Mouse (Mus musculus): ENCODE results near the gene Neb. TPM values are rescaled to one million over a fixed set of nuclear protein-coding genes. Genes with fewer than 3 reads are reported as not detected.

The Neb gene
- total RNA-seq, 2 experiments from 2014 or later = 3.1 to 5.1 TPM

- no peak for DNase-seq (ENCODE audit: low spot score in 2 of 2)
Measured at GRCm38 (mm10) chr2:52314922-52315730, 63.1 kb downstream of the Neb start.

GRCm38 (mm10) chr2:52310757-52311156, 67.5 kb downstream of the Neb start:
- DNase-seq (ENCODE audit: low spot score in 2 of 2) = peak in 1 of 2 experiments; percentile 6

- DNase-seq (ENCODE audit: low spot score in 2 of 2) = no peak
Measured at GRCm38 (mm10) chr2:52306635-52307034, 71.6 kb downstream of the Neb start.

- no peak for DNase-seq (ENCODE audit: low spot score in 2 of 2)
Measured at GRCm38 (mm10) chr2:52304554-52304953, 73.7 kb downstream of the Neb start.

GRCm38 (mm10) chr2:52303405-52303804, 74.9 kb downstream of the Neb start:
- no peak for DNase-seq (ENCODE audit: low spot score in 2 of 2)

- DNase-seq (ENCODE audit: low spot score in 2 of 2) = no peak
Measured at GRCm38 (mm10) chr2:52297969-52298368, 80.3 kb downstream of the Neb start.

GRCm38 (mm10) chr2:52296779-52297178, 81.5 kb downstream of the Neb start:
- no peak for DNase-seq (ENCODE audit: low spot score in 2 of 2)

- no peak for DNase-seq (ENCODE audit: low spot score in 2 of 2)
Measured at GRCm38 (mm10) chr2:52287436-52287835, 90.8 kb downstream of the Neb start.

GRCm38 (mm10) chr2:52286421-52286820, 91.9 kb downstream of the Neb start:
- no peak for DNase-seq (ENCODE audit: low spot score in 2 of 2)

GRCm38 (mm10) chr2:52272146-52272545, 106.1 kb downstream of the Neb start:
- no peak for DNase-seq (ENCODE audit: low spot score in 2 of 2)

- DNase-seq (ENCODE audit: low spot score in 2 of 2) = no peak
Measured at GRCm38 (mm10) chr2:52270911-52271310, 107.4 kb downstream of the Neb start.

- peak; percentile 38 to 62 for DNase-seq (ENCODE audit: low spot score in 2 of 2)
Measured at GRCm38 (mm10) chr2:52262149-52262548, 116.1 kb downstream of the Neb start.

- no peak for DNase-seq (ENCODE audit: low spot score in 2 of 2)
Measured at GRCm38 (mm10) chr2:52252037-52252436, 126.2 kb downstream of the Neb start.

GRCm38 (mm10) chr2:52248316-52248826, 129.9 kb downstream of the Neb start:
- DNase-seq (ENCODE audit: low spot score in 2 of 2) = peak; percentile 22 to 30

- DNase-seq (ENCODE audit: low spot score in 2 of 2) = no peak
Measured at GRCm38 (mm10) chr2:52245091-52245490, 133.2 kb downstream of the Neb start.

GRCm38 (mm10) chr2:52242691-52243090, 135.6 kb downstream of the Neb start:
- DNase-seq (ENCODE audit: low spot score in 2 of 2) = no peak

GRCm38 (mm10) chr2:52237892-52238291, 140.4 kb downstream of the Neb start:
- DNase-seq (ENCODE audit: low spot score in 2 of 2) = no peak

- DNase-seq (ENCODE audit: low spot score in 2 of 2) = no peak
Measured at GRCm38 (mm10) chr2:52227584-52227983, 150.7 kb downstream of the Neb start.

- DNase-seq (ENCODE audit: low spot score in 2 of 2) = no peak
Measured at GRCm38 (mm10) chr2:52224366-52224765, 153.9 kb downstream of the Neb start.

GRCm38 (mm10) chr2:52220074-52220473, 158.2 kb downstream of the Neb start:
- peak; percentile 44 for DNase-seq (ENCODE audit: low spot score in 2 of 2)

- no peak for DNase-seq (ENCODE audit: low spot score in 2 of 2)
Measured at GRCm38 (mm10) chr2:52215945-52216344, 162.3 kb downstream of the Neb start.

GRCm38 (mm10) chr2:52212561-52212961, 165.7 kb downstream of the Neb start:
- no peak for DNase-seq (ENCODE audit: low spot score in 2 of 2)

GRCm38 (mm10) chr2:52211358-52211899, 166.8 kb downstream of the Neb start:
- no peak for DNase-seq (ENCODE audit: low spot score in 2 of 2)

Measured in layer of hippocampus, postnatal 10 days (tissue).